Mouse (Mus musculus): ENCODE data around the gene Mms22l.

DNA sequence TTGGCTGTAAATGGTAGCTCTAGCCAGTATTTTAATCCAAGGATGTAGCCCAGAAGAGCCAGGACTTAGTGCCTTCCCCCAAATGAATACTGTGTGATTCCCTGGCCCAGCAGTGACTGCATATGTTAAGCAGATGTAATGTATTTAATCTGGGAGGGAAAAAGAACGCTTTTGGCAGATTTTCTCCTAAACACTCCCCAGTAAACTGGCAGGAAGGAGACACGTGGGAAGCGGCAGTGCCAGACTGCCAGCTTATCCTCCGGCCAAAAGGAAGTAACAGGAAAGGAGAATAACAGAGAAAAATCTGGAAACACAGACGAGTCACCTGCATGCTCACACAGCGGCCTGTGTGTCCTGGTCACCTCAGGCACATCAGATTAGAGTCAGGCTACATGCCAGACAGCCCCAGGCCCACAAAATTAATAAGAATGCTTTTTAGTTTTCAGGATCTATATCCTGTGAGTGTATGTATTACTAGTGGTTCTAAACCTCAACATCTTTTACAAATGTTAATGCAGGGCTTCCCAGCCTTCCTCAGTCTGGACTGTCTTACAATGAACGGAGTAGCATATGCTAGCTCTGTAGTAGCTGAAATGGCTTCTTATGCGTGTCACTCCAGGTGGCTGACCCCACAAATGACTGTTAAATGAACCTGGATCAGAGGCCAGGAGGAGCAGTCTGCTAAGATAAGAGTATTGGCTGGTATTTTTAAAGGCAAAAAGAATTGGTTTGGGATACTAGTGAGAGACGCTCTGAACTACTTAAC, 125.4 kb downstream of the Mms22l start:
- TF ChIP-seq CTCF (IDR thresholded peaks at IDR 0.05; ENCODE audit: low read depth) (no peak), EP300 (IDR thresholded peaks at IDR 0.05; ENCODE audit: low read depth) (no peak)
